In the genomic region with DNA sequence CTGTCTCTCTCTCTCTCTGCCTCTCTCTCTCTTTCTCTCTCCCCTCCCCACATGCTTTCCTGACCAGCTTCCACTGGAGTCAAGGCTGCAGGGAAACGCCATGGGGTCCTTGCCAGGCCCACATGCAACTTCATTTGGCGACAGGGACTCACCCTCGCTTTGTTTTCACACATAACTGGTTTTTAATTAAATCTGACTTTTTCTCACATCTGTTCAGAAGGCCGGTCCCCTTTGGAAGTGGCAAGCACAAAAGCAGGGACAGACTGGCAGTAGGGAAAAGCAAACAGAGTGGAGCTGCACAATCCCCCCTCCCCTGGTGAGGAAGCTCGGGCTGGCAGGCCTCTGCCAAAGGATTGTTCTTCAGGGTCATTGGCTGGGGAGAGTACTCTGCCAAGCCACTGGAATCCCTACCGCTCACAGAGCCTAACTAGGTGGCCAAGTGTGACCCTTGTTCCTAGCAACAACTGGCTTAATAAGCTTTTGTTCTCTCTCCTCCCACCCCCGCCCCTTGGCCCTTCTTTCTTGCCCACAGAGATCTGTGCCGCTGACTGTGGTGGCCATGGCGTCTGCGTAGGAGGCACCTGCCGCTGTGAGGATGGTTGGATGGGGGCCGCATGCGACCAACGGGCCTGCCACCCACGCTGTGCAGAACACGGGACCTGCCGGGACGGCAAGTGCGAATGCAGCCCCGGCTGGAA, we compare ENCODE assay signal across 8 mouse cellular contexts.
DNase-seq lines count a peak whose midpoint lies in the region; ATAC-seq and TF ChIP-seq lines count a peak whose summit lies in the region.

No protein-coding gene starts in this region.

- no peak overlapping the region for H3K9ac ChIP-seq in forebrain, postnatal 0 days
- no peak overlapping the region for H3K9ac ChIP-seq in limb, embryonic 13.5 days

- no peaks in the 10 kb centered on the region for H3K36me3 ChIP-seq in forebrain, postnatal 0 days (ENCODE audit: insufficient read depth)
- no peaks in the 10 kb centered on the region for H3K36me3 ChIP-seq in limb, embryonic 13.5 days

- H3K4me1 ChIP-seq in forebrain, postnatal 0 days (ENCODE audit: insufficient read depth), result peaks cover 11% of the 10 kb centered on the region
- peaks cover 95% of the 10 kb centered on the region for H3K4me1 ChIP-seq in limb, embryonic 13.5 days

- no peak overlapping the region for H3K4me3 ChIP-seq in forebrain, postnatal 0 days (ENCODE audit: low read depth, low read length)
- H3K4me3 ChIP-seq in limb, embryonic 13.5 days, result no peak overlapping the region

- peak; percentile 35 to 59 for DNase-seq in frontal cortex, adult 2 months (ENCODE audit: extremely low spot score in 1 of 2, low spot score in 1 of 2)
- no peak for DNase-seq in frontal cortex, postnatal 14 days (ENCODE audit: low spot score in 2 of 2)
- peak; percentile 8 for DNase-seq in cerebellum, adult 8-10 months
- DNase-seq in forebrain, postnatal 0 days, result peak; percentile 64
- peak; percentile 52 to 68 for DNase-seq in kidney, adult 8-10 months
- DNase-seq in right cerebral cortex, adult 18-20 months, result peak; percentile 54
- DNase-seq in c-Kit-positive CD71-positive TER-119-positive erythroid progenitor cells, embryonic 14.5 days (ENCODE audit: low spot score), result no peak

- ATAC-seq in forebrain, postnatal 0 days, result peak; percentile 79
- peak; percentile 37 for ATAC-seq in limb, embryonic 13.5 days (ENCODE audit: low FRiP score, low read depth)

- H3K27me3 ChIP-seq in forebrain, postnatal 0 days (ENCODE audit: insufficient read depth, low read length), result no peaks in the 10 kb centered on the region
- no peaks in the 10 kb centered on the region for H3K27me3 ChIP-seq in limb, embryonic 13.5 days

- H3K9me3 ChIP-seq in forebrain, postnatal 0 days (ENCODE audit: low read length), result no peaks in the 10 kb centered on the region
- no peaks in the 10 kb centered on the region for H3K9me3 ChIP-seq in limb, embryonic 13.5 days

- WGBS in forebrain, postnatal 0 days, result 13% methylated on average over 20 of the region's 20 CpGs
- 62% methylated on average over 20 of the region's 20 CpGs for WGBS in limb, embryonic 13.5 days

- peak overlapping the region; percentile 21; the same call in 1 of the 2 replicates for H3K4me2 ChIP-seq in forebrain, postnatal 0 days (ENCODE audit: low read depth)
- H3K4me2 ChIP-seq in limb, embryonic 13.5 days (replicated peaks), result peak overlapping the region; percentile 1

- TF ChIP-seq CTCF in forebrain, postnatal 0 days (IDR thresholded peaks at IDR 0.05; ENCODE audit: low read depth), result no peak

- H3K27ac ChIP-seq in forebrain, postnatal 0 days (ENCODE audit: low read depth, low read length), result peak overlapping the region; percentile 76
- peak overlapping the region; percentile 94 for H3K27ac ChIP-seq in limb, embryonic 13.5 days

Comparison
In these comparisons a context has a peak if more than half of its experiments do, and no peak if none do; other contexts are left out.
1. DNase-seq: peak in frontal cortex, adult 2 months (2 of 2), cerebellum, adult 8-10 months (single experiment), forebrain, postnatal 0 days (single experiment), kidney, adult 8-10 months (2 of 2) and right cerebral cortex, adult 18-20 months (single experiment); none in frontal cortex, postnatal 14 days (0 of 2) and c-Kit-positive CD71-positive TER-119-positive erythroid progenitor cells, embryonic 14.5 days (single experiment).